Mouse (Mus musculus) ES-E14 (cell line): ENCODE measurements around the gene Ccdc62.

ENCODE experiments used
- CHD2 ChIP-seq: IDR thresholded peaks from 2 replicates; pipeline ENCODE4 v1.6.1; 2014; ENCODE audit warnings: mild to moderate bottlenecking, low read depth, low read length, inconsistent platforms
- ZC3H11A ChIP-seq: IDR thresholded peaks from 2 replicates; pipeline ENCODE4 v1.6.1; 2012; ENCODE audit warnings: low read depth, mild to moderate bottlenecking, inconsistent platforms, low read length, borderline replicate concordance
- ZNF384 ChIP-seq: IDR thresholded peaks from 2 replicates; pipeline ENCODE4 v1.6.1; 2012; ENCODE audit warnings: low read depth, low read length, inconsistent platforms

DNA sequence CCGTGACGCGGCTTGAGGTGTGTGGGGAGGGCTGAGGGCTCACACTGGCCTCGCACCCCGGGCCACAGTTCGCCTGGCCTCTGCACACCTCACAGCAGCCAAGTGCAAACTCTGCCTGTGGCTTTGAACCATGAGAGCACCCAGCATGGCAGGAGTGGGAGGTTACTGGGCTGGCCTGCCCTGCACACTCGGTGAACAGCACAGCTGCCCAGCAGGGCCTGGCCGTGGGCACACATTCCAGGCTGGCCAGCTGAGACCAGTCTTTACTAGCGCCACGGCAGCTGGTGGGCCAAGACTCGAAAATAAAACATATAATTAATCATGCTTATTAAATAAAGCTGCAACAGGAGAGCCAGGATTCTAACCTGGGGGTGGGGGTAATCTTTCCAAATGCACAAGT is 75.1 kb downstream of the Ccdc62 start:
- no peak for TF ChIP-seq ZNF384
- TF ChIP-seq ZC3H11A: no peak
- TF ChIP-seq CHD2: no peak
